Mouse (Mus musculus): ENCODE data around the gene Olfr970. TPM values are rescaled to one million over a fixed set of nuclear protein-coding genes. Genes with fewer than 3 reads are reported as not detected.
"Not testable (repeated sequence)": the region's sequence is repeated elsewhere in the genome, so short reads cannot be mapped to it uniquely, and the experiment has no call there.

Olfr970 gene
- total RNA-seq (2021) = not detected in 2 replicates
- long read RNA-seq = 0 reads

DNA sequence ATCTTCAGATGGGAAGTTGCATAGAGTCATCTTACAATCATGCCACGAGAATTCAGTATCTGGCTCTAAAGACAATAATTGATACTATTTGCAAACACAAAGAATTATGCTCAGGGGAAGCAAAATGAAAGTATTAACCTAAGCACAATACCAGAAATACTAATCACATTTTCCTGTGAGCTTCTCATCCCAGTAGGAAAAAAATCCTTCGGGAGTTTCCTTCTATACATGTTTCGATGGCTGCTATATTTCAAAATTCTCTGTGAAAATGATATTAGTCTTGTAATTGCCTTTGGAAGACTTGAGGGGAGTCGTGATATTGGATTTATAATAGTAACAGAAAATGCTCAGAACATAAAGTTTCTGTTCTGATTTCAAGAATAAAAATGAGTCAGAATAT lies at the start of gene Olfr970:
Olfr970 (plus strand) TSS at position 301 of the 400 bp plus-strand sequence.
- no peak for DNase-seq

DNA sequence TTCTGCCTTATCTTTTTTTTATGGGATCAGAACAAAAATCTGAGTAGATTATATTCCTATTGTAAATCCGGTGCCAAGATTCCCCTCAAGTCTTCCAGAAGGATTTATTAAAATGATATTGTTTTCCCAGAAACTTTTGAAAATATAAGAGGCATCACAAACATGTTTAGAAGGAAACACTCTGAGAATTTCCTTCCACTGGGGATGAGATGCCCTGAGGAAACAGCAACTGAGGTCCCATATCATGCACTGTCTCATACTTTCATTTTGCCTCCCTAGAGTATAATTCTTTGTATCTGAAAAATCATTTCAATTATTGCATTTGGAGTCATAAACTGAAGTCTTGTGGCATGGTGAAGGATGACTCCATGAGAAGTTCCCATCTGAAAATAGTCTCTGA lies 25.5 kb upstream of the Olfr970 start, which contains the start of gene Olfr968:
Olfr968 (minus strand) TSS at position 101 of the 400 bp plus-strand sequence.
- DNase-seq = no peak

DNA sequence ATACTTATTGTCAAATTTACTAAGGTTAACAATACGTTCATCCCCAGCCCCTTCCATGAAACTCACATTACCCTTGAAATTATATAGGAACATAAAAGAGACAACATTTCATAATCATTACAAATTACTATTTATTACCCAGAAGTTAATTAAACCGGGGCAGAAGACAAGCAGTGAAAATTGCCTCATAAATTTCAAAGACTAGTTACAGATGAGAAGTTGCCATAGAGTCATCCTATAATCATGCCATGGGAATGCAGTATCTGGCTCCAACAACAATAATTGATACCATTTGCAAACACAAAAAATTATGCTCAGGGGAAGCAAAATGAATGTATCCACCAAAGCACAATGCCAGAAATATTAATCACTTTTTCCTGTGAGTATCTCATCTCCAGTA lies 18.1 kb upstream of the Olfr970 start, which contains the start of gene Olfr969:
Olfr969 (plus strand) TSS at position 388 of the 400 bp plus-strand sequence.
- no peak for DNase-seq

DNA sequence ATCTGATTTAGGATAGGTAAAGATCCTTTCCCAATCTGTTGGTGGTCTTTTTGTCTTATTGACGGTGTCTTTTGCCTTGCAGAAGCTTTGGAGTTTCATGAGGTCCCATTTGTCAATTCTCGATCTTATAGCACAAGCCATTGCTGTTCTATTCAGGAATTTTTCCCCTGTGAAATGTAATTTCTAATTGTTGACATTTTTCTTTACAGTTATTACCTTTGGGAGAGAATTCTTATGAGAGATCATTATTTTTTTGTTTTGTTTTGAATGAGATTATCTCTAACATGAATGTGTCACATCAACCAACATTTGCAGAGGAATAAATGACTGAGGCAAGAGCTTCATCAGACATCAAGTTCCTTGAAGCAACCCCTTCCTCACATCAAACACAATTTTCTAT lies 27.9 kb downstream of the Olfr970 start, which contains the start of gene Olfr971:
Olfr971 (plus strand) TSS at position 301 of the 400 bp plus-strand sequence.
- not testable (repeated sequence) for DNase-seq

DNA sequence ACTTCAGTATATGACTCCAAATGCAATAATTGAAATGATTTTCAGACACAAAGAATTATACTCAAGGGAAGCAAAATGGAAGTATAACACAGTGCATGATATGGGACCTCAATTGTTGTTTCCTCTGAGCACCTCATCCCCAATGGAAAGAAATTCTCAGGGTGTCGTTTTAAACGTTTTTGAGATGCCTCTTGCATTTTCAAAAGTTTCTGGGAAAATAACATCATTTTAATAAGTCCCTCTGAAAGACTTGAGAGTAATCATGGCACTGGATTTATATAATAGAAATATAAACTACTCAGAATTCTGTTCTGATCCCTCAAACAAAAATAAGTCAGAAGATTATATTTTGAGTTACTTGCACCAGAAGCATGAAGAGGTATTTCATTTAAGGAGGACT lies 57.5 kb downstream of the Olfr970 start, which contains the start of gene Olfr972:
Olfr972 (plus strand) TSS at position 301 of the 400 bp plus-strand sequence.
- DNase-seq = no peak

Other genes starting within 250 kb of the Olfr970 start
- gene Olfr959, start 233.3 kb upstream of the Olfr970 start, total RNA-seq (2021) = not detected in 2 replicates
- 7.4 and 11.7 TPM in 2 replicates for gene AW551984, start 204.5 kb upstream of the Olfr970 start, total RNA-seq (2021)
- not detected in 2 replicates for gene Olfr148, start 198.2 kb upstream of the Olfr970 start, total RNA-seq (2021)
- not detected in 2 replicates for gene Olfr960, start 187.5 kb upstream of the Olfr970 start, total RNA-seq (2021)
- gene Olfr961, start 163.8 kb upstream of the Olfr970 start, total RNA-seq (2021) = not detected in 2 replicates
- not detected in 2 replicates for gene Olfr963, start 141.7 kb upstream of the Olfr970 start, total RNA-seq (2021)
- gene Olfr149, start 101.7 kb upstream of the Olfr970 start, total RNA-seq (2021) = not detected in 2 replicates
- gene Olfr965, start 97.5 kb upstream of the Olfr970 start, total RNA-seq (2021) = not detected in 2 replicates
- gene Olfr150, start 77.9 kb upstream of the Olfr970 start, total RNA-seq (2021) = not detected in 2 replicates
- not detected in 2 replicates for gene Olfr967, start 62.6 kb upstream of the Olfr970 start, total RNA-seq (2021)
- not detected in 2 replicates for gene Olfr968, start 25.6 kb upstream of the Olfr970 start, total RNA-seq (2021)
- not detected in 2 replicates for gene Olfr969, start 17.9 kb upstream of the Olfr970 start, total RNA-seq (2021)
- not detected in 2 replicates for gene Olfr971, start 28.0 kb downstream of the Olfr970 start, total RNA-seq (2021)
- gene Olfr972, start 57.6 kb downstream of the Olfr970 start, total RNA-seq (2021) = not detected in 2 replicates
- gene Olfr229, start 98.5 kb downstream of the Olfr970 start, total RNA-seq (2021) = not detected in 2 replicates
- gene Olfr974, start 128.6 kb downstream of the Olfr970 start, total RNA-seq (2021) = not detected in 2 replicates
- gene Olfr975, start 143.2 kb downstream of the Olfr970 start, total RNA-seq (2021) = not detected in 2 replicates
- not detected in 2 replicates for gene Olfr976, start 152.3 kb downstream of the Olfr970 start, total RNA-seq (2021)
- not detected in 2 replicates for gene Olfr978, start 183.3 kb downstream of the Olfr970 start, total RNA-seq (2021)
- not detected in 2 replicates for gene Olfr979, start 194.6 kb downstream of the Olfr970 start, total RNA-seq (2021)
- not detected in 2 replicates for gene Olfr980, start 200.7 kb downstream of the Olfr970 start, total RNA-seq (2021)
- not detected in 2 replicates for gene Olfr981, start 212.6 kb downstream of the Olfr970 start, total RNA-seq (2021)